Mouse (Mus musculus) C2C12 (cell line): Measurements from ENCODE around the gene Rftn2.

Experiments used
- CEBPB ChIP-seq: IDR thresholded peaks from one replicate; pipeline ENCODE4 v1.6.1; 2011; ENCODE audit warnings: low read depth, mild to moderate bottlenecking, control low read depth, moderate library complexity
- CTCF ChIP-seq: IDR thresholded peaks from one replicate; pipeline ENCODE4 v1.5.1; 2011; ENCODE audit not compliant: control insufficient read depth, insufficient read depth, insufficient read length
- FOSL1 ChIP-seq: IDR thresholded peaks from one replicate; pipeline ENCODE4 v1.8.0; 2011; ENCODE audit warnings: mild to moderate bottlenecking, low read length; ENCODE audit not compliant: poor library complexity, insufficient read depth, severe bottlenecking
- MAX ChIP-seq: IDR thresholded peaks from one replicate; pipeline ENCODE4 v1.6.1; 2011; ENCODE audit warnings: mild to moderate bottlenecking, control low read depth
- MYOD1 ChIP-seq: IDR thresholded peaks from one replicate; pipeline ENCODE4 v1.6.1; 2011; ENCODE audit warnings: low read depth; ENCODE audit not compliant: control insufficient read depth, insufficient read length
- USF1 ChIP-seq: IDR thresholded peaks from one replicate; pipeline ENCODE4 v1.6.1; 2011; ENCODE audit warnings: low read depth, mild to moderate bottlenecking, control low read depth, moderate library complexity

GRCm38 (mm10) chr1:55239237-55239636 is 12.7 kb upstream of the Rftn2 start:
- TF ChIP-seq USF1 (no peak), CTCF (no peak), CEBPB (no peak), FOSL1 (no peak), MAX (no peak), MYOD1 (no peak)
